Mouse (Mus musculus) midbrain, postnatal 0 days (tissue): Measurements from ENCODE around the gene Smcr8. TPM values are rescaled to one million over a fixed set of nuclear protein-coding genes. Genes with fewer than 3 reads are reported as not detected.
A peak's percentile ranks its signal among the peaks of the same experiment; 100 is the strongest.
"Not testable (repeated sequence)": the region's sequence is repeated elsewhere in the genome, so short reads cannot be mapped to it uniquely, and the experiment has no call there.

Experiments used
- ATAC-seq: fragments of 200-750 bp; cut with Nextera tagmentation; 2 replicates; pipeline ENCODE4 v1.8.0; 2017; ENCODE audit warnings: moderate number of reproducible peaks, mild to moderate bottlenecking, moderate TSS enrichment, moderate library complexity; ENCODE audit not compliant: low FRiP score
- DNase-seq: peaks from one replicate; pipeline ENCODE4 v3.0.0-alpha.2; 2015; ENCODE audit warnings: low spot score
- H3K27ac ChIP-seq: fragments of 300-500 bp; sonication (generic); 2 replicates; pipeline ENCODE4 v1.5.1; 2014; ENCODE audit warnings: low read depth, mild to moderate bottlenecking, low read length, mixed read lengths
- H3K27me3 ChIP-seq: fragments of 300-500 bp; sonication (generic); 2 replicates; pipeline ENCODE4 v1.6.1; 2014; ENCODE audit warnings: low read length, control low read depth, mixed read lengths; ENCODE audit not compliant: insufficient read depth
- H3K36me3 ChIP-seq: fragments of 300-500 bp; sonication (generic); 2 replicates; pipeline ENCODE4 v1.6.1; 2014; ENCODE audit warnings: low read length, control low read depth, mixed read lengths; ENCODE audit not compliant: insufficient read depth
- H3K4me1 ChIP-seq: fragments of 300-500 bp; sonication (generic); 2 replicates; pipeline ENCODE4 v1.6.1; 2014; ENCODE audit warnings: mild to moderate bottlenecking, control low read depth, antibody characterized with exemption, low read length, mixed read lengths; ENCODE audit not compliant: insufficient read depth
- H3K4me2 ChIP-seq: fragments of 300-500 bp; sonication (generic); 2 replicates; pipeline ENCODE4 v1.6.1; 2014; ENCODE audit warnings: low read depth, mild to moderate bottlenecking, low read length, mixed read lengths; ENCODE audit not compliant: poor library complexity, severe bottlenecking
- H3K4me3 ChIP-seq: fragments of 300-500 bp; sonication (generic); 2 replicates; pipeline ENCODE4 v1.5.1; 2014; ENCODE audit warnings: low read depth, mild to moderate bottlenecking, low read length, moderate library complexity
- H3K9ac ChIP-seq: fragments of 300-500 bp; sonication (generic); replicated peaks from 2 replicates; pipeline ENCODE4 v1.6.1; 2014; ENCODE audit warnings: mild to moderate bottlenecking, low read length, moderate library complexity, mixed read lengths; ENCODE audit not compliant: poor library complexity, severe bottlenecking
- H3K9me3 ChIP-seq: fragments of 300-500 bp; sonication (generic); 2 replicates; pipeline ENCODE4 v1.6.1; 2016; ENCODE audit warnings: low read length, control low read depth
- CTCF ChIP-seq: IDR thresholded peaks from 2 replicates; pipeline ENCODE4 v1.5.1; 2016; ENCODE audit warnings: antibody characterized with exemption, mild to moderate bottlenecking
- WGBS: fragments of 180-500 bp; shearing (Covaris S2); extraction: QIAGEN DNeasy Blood & Tissue Kit; methylation state at CpG from one replicate; pipeline ENCODE4 v1.1.7; 2014; 5-methylcytosine and 5-hydroxymethylcytosine counted together
- polyA plus RNA-seq: library from polyadenylated mRNA; unstranded; fragments of >200 nt; fragmentation: Nextera tagmentation; extraction: Ambion mirVana; gene quantifications from 2 replicates; pipeline ENCODE4 v1.2.1, GENCODE M21; 2015
- total RNA-seq: library from RNA; depleted of rRNA; stranded (reverse); fragments of >200 nt; gene quantifications from 2 replicates; pipeline ENCODE4 v1.2.3, GENCODE M21; 2014

The Smcr8 gene
- total and polyA plus RNA-seq, 2 experiments from 2014 or later = 3.6 to 14.2 TPM

DNA sequence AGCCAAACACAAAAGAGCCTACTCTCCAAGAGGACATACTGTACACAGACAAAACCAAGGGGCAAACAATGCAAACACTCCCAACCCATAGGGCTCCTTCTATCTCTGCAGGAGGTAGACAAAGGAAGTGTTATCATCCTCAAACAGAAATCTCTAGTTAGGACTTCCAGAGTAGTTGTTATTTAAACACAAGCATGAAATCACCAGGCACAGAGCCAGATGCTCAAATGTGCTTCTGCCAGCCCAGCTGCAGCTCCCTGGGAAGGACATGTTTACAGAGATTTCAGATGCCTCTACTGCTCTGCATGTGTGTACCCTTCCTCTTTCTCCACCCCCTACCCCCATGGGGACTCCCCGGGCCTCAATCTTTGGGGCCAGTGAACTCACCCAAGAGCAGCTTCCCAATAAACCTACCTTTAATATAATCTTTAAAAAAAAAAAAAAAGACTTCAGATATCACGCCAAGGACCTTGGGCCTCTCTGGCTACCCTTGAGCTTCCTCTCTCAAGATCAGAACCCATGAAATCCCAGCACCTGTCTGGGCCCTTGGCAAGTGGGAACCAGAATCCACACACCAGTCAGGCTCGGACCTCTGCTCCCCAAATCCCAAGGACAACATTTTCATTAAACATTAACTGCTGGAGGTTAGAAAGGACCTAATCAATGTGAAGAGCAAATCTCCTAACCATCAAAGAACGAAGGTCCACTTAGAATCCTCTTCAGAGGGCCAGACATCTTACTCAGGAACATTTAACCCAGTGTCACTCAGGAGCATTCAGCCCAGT, 31.2 kb downstream of the Smcr8 start:
- no peaks in the 10 kb centered on the region for H3K9me3 ChIP-seq
- H3K27ac ChIP-seq = no peak overlapping the region
- 71% methylated on average over 4 of the region's 4 CpGs for WGBS
- H3K4me1 ChIP-seq = no peaks in the 10 kb centered on the region
- H3K9ac ChIP-seq = no peak overlapping the region
- no peaks in the 10 kb centered on the region for H3K36me3 ChIP-seq
- DNase-seq (peak; percentile 44), ATAC-seq (no peak)
- no peak overlapping the region for H3K4me2 ChIP-seq
- TF ChIP-seq CTCF = no peak
- no peak overlapping the region for H3K4me3 ChIP-seq
- no peaks in the 10 kb centered on the region for H3K27me3 ChIP-seq

- no peak overlapping the region for H3K4me3 ChIP-seq
- H3K36me3 ChIP-seq = no peaks in the 10 kb centered on the region
- no peak overlapping the region for H3K27ac ChIP-seq
- H3K4me2 ChIP-seq = no peak overlapping the region
- no peaks in the 10 kb centered on the region for H3K9me3 ChIP-seq
- H3K27me3 ChIP-seq = no peaks in the 10 kb centered on the region
- WGBS = 62% methylated on average over 1 of the region's 1 CpGs
- no peak for DNase-seq
- H3K4me1 ChIP-seq = no peaks in the 10 kb centered on the region
- no peak overlapping the region for H3K9ac ChIP-seq
- no peak for ATAC-seq
- TF ChIP-seq CTCF = no peak
Measured at GRCm38 (mm10) chr11:60809546-60809945, 32.2 kb downstream of the Smcr8 start.

DNA sequence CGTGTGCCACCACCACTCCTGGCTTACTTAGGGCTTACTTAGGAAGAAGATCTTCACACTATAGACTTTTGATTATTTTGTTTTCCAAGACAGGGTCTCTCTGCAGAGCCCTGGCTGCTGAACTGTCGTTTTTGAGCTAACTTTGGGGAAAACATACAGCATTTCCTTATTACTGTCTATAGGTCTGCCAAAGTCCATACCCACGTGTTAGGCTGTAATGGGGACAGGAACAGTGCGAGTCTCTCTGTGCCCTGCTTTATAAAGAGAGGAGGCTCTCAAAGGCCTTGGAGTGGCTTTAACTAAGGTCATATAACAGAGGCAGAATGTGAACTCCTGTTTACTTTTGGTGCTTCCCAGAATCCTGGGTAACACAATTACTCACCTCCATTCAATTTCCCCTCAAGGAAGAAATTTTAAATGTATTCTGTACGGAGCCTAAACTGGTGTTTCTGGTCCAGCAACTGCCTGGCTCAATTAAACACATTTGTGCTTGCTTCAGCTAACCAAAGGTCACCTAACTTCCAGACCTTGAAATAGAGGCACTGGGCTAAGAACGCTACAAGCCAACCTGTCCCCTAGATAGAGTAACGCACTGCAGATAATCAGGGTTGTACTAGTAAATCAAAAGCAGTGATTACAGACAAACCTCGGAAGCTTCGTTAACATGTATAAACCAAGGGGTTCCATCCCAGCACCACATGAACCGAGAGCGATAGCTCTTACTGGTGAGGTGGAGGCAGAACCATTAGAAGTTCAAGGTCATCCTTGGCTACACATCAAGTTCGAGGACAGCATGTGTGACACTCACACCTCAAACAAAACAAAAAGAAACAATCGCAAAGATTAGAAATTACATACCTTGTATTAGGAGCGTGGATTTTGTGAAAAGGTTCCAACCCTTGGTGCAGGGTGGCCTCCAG, 33.0 kb downstream of the Smcr8 start:
- 20% methylated on average over 14 of the region's 14 CpGs for WGBS
- ATAC-seq = no peak
- Histone ChIP-seq H3K9me3 (no peaks in the 10 kb centered on the region), H3K9ac (no peak overlapping the region), H3K36me3 (no peaks in the 10 kb centered on the region), H3K27ac (no peak overlapping the region), H3K27me3 (no peaks in the 10 kb centered on the region), H3K4me3 (peak overlapping the region; percentile 43), H3K4me1 (no peaks in the 10 kb centered on the region), H3K4me2 (peak overlapping the region; percentile 81)
- DNase-seq = no peak
- TF ChIP-seq CTCF = no peak

DNA sequence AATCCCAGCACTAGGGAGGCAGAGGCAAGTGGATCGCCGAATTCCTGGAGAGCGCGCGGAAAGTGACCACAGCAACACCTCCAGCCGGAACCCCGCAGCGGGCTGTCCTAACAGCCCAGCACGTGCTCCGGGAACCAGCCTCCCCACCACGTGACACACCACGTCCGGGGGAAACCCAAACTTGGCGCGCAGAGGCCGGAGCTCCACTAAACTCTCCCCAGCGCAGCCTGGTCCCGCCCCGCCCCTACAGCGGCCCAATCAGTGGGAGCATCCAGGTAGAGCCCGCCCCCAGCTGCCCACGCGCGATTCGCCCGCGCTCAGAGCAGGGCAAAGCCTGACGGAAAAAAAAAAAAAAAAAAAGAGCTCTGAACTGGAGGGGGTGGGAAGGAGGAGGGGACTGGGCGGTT, 33.7 kb downstream of the Smcr8 start:
- no peak for TF ChIP-seq CTCF
- Histone ChIP-seq H3K9me3 (no peaks in the 10 kb centered on the region), H3K4me1 (no peaks in the 10 kb centered on the region), H3K4me3 (peak overlapping the region; percentile 43), H3K27ac (no peak overlapping the region), H3K27me3 (no peaks in the 10 kb centered on the region), H3K9ac (no peak overlapping the region; the same call in 1 of the 2 replicates), H3K36me3 (no peaks in the 10 kb centered on the region), H3K4me2 (peak overlapping the region; percentile 81)
- peak; percentile 99 for ATAC-seq
- WGBS = 1% methylated on average over 29 of the region's 29 CpGs
- peak; percentile 90 for DNase-seq

DNA sequence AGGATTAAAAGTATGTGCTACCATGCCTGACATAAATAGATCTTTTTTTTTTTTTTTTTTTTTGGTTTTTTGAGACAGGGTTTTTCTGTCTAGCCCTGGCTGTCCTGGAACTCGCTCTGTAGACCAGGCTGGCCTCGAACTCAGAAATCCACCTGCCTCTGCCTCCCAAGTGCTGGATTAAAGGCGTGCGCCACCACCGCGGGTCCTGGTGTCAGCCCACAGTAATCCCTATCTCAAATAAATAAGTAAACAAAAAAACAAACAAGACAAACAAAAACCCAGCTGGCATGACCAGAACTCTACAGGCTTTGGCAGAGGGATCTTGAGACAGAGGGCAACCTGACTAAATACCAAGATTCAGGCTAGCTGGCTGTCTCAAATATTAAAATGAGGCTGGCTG, 34.3 kb downstream of the Smcr8 start, which contains the start of gene Shmt1:
TSS of gene Shmt1 (minus strand) at position 101 of the 400 bp plus-strand sequence.
- ATAC-seq, H3K9ac ChIP-seq, H3K36me3 ChIP-seq, H3K4me1 ChIP-seq, H3K27ac ChIP-seq, H3K27me3 ChIP-seq, DNase-seq, H3K9me3 ChIP-seq: not testable (repeated sequence)
- 28% methylated on average over 6 of the region's 6 CpGs for WGBS
- peak within 1 kb of the TSS; percentile 43 for H3K4me3 ChIP-seq
- peak within 1 kb of the TSS; percentile 81 for H3K4me2 ChIP-seq

- WGBS = 73% methylated on average over 5 of the region's 5 CpGs
- H3K9me3 ChIP-seq = no peaks in the 10 kb centered on the region
- DNase-seq (no peak), ATAC-seq (no peak)
- H3K4me2 ChIP-seq = no peak overlapping the region
- no peak overlapping the region for H3K27ac ChIP-seq
- no peak overlapping the region for H3K9ac ChIP-seq
- H3K27me3 ChIP-seq = no peaks in the 10 kb centered on the region
- H3K4me1 ChIP-seq = no peaks in the 10 kb centered on the region
- no peak for TF ChIP-seq CTCF
- H3K36me3 ChIP-seq = no peaks in the 10 kb centered on the region
- H3K4me3 ChIP-seq = no peak overlapping the region
Measured at GRCm38 (mm10) chr11:60816398-60816797, 39.1 kb downstream of the Smcr8 start.
